ENCODE assay signal across 34 mouse cellular contexts in genomic region chr7:25611501-25611900, GRCm38 (mm10). TPM values are rescaled to one million over a fixed set of nuclear protein-coding genes. Genes with fewer than 3 reads are reported as not detected.
"Had no signal": no experiment of that assay in that cellular context is flagged by ENCODE, and none has a peak within 500 bp of the region (broad histone marks: within the 10 kb centered on the region; RNA-seq: fewer than 3 reads in every experiment).

No protein-coding gene starts in this region.

- H3K9ac ChIP-seq: heart, embryonic 12.5 days; hindbrain, embryonic 12.5 days; hindbrain, embryonic 14.5 days; intestine, embryonic 15.5 days; limb, embryonic 12.5 days; liver, embryonic 13.5 days; liver, embryonic 15.5 days; liver, postnatal 0 days had no signal

- H3K36me3 ChIP-seq: heart, embryonic 10.5 days; heart, embryonic 12.5 days; hindbrain, embryonic 10.5 days; hindbrain, embryonic 12.5 days; intestine, embryonic 15.5 days; limb, embryonic 10.5 days; limb, embryonic 12.5 days; liver, embryonic 13.5 days; liver, embryonic 15.5 days had no signal

- DNase-seq: gastrocnemius, adult 2 months; gastrocnemius, postnatal 10 days; gastrocnemius, postnatal 25 days; heart, adult 2 months; heart, postnatal 10 days; heart, postnatal 4 days; kidney, adult 9 months; kidney, postnatal 10 days; kidney, postnatal 4 days; liver; liver, embryonic 13.5 days; liver, postnatal 0 days had no signal

- H3K9me3 ChIP-seq: heart, embryonic 10.5 days; hindbrain, embryonic 10.5 days; hindbrain, embryonic 12.5 days; intestine, embryonic 15.5 days; limb, embryonic 10.5 days; liver, embryonic 13.5 days; liver, embryonic 15.5 days had no signal

- H3K4me3 ChIP-seq: gastrocnemius, adult 2 months; heart, adult 2 months; heart, embryonic 10.5 days; heart, embryonic 12.5 days; hindbrain, embryonic 10.5 days; hindbrain, embryonic 12.5 days; intestine, embryonic 15.5 days; layer of hippocampus, adult 2 months; left cerebral cortex, adult 2 months; limb, embryonic 10.5 days; limb, embryonic 12.5 days; liver, embryonic 13.5 days; liver, embryonic 15.5 days had no signal

- H3K27me3 ChIP-seq: hindbrain, embryonic 12.5 days; intestine, embryonic 15.5 days; limb, embryonic 12.5 days; liver, embryonic 13.5 days; liver, embryonic 15.5 days had no signal

- H3K4me1 ChIP-seq: heart, embryonic 10.5 days; heart, embryonic 12.5 days; hindbrain, embryonic 10.5 days; hindbrain, embryonic 12.5 days; limb, embryonic 10.5 days; limb, embryonic 12.5 days had no signal

- H3K27ac ChIP-seq: gastrocnemius, adult 2 months; heart, adult 2 months; heart, embryonic 10.5 days; hindbrain, embryonic 10.5 days; hindbrain, embryonic 12.5 days; hindbrain, embryonic 14.5 days; intestine, embryonic 15.5 days; layer of hippocampus, adult 2 months; left cerebral cortex, adult 2 months; limb, embryonic 10.5 days; limb, embryonic 12.5 days; liver, embryonic 13.5 days; liver, embryonic 15.5 days had no signal

- ATAC-seq: hindbrain, embryonic 16.5 days; inflammation-experienced regulatory T-cells, adult 6 months; intestine, embryonic 15.5 days; intestine, postnatal 0 days; liver, postnatal 0 days had no signal

- H3K4me2 ChIP-seq: heart, embryonic 12.5 days; hindbrain, embryonic 12.5 days; hindbrain, embryonic 14.5 days; intestine, embryonic 15.5 days; limb, embryonic 12.5 days; liver, embryonic 11.5 days; liver, embryonic 13.5 days; liver, embryonic 15.5 days had no signal

RNA-seq across cellular contexts. Expression of gene Erich4, which starts 4.2 kb away (rescaled TPM):
- total RNA-seq: gastrocnemius, adult 2 months; gastrocnemius, postnatal 10 days; gastrocnemius, postnatal 25 days; gastrocnemius, postnatal 4 days; granulocyte monocyte progenitor cell, adult 5-6 weeks; heart, postnatal 10 days; heart, postnatal 4 days; layer of hippocampus, adult 2 months; layer of hippocampus, postnatal 10 days; left cerebral cortex, adult 2 months; left cerebral cortex, postnatal 14 days; left cerebral cortex, postnatal 36 days had no signal
- polyA plus RNA-seq: heart, adult 2 months; heart, embryonic 10.5 days; heart, embryonic 12.5 days; heart, embryonic 14.5 days; hindbrain, embryonic 10.5 days; hindbrain, embryonic 12.5 days; hindbrain, embryonic 14.5 days; hindbrain, embryonic 16.5 days; inflammation-experienced regulatory T-cells, adult 6 months; limb, embryonic 10.5 days; limb, embryonic 12.5 days; limb, embryonic 14.5 days; liver, embryonic 11.5 days had no signal
